Mouse (Mus musculus) heart, embryonic 16.5 days (tissue): ENCODE data around the gene Olfr812. TPM values are rescaled to one million over a fixed set of nuclear protein-coding genes. Genes with fewer than 3 reads are reported as not detected.

Source experiments
- polyA plus RNA-seq: library from polyadenylated mRNA; unstranded; fragments of >200 nt; fragmentation: Nextera tagmentation; extraction: Ambion mirVana; gene quantifications from 2 replicates; pipeline ENCODE4 v1.2.1, GENCODE M21; 2015

Olfr812 gene
- polyA plus RNA-seq, 1 experiment from 2014 or later: not detected

Other genes with a start within 250 kb of the Olfr812 start
- gene Olfr796, start 233.5 kb downstream of the Olfr812 start, polyA plus RNA-seq: not detected in 2 replicates
- gene Olfr798, start 218.2 kb downstream of the Olfr812 start, polyA plus RNA-seq: not detected in 2 replicates
- not detected in 2 replicates for gene Olfr799, start 208.6 kb downstream of the Olfr812 start, polyA plus RNA-seq
- gene Olfr800, start 188.4 kb downstream of the Olfr812 start, polyA plus RNA-seq: not detected in 2 replicates
- gene Olfr801, start 172.2 kb downstream of the Olfr812 start, polyA plus RNA-seq: not detected in 2 replicates
- gene Olfr802, start 157.9 kb downstream of the Olfr812 start, polyA plus RNA-seq: not detected in 2 replicates
- gene Olfr803, start 151.8 kb downstream of the Olfr812 start, polyA plus RNA-seq: not detected in 2 replicates
- gene Olfr804, start 142.9 kb downstream of the Olfr812 start, polyA plus RNA-seq: not detected in 2 replicates
- gene Olfr805, start 116.7 kb downstream of the Olfr812 start, polyA plus RNA-seq: not detected in 2 replicates
- gene Olfr806, start 104.2 kb downstream of the Olfr812 start, polyA plus RNA-seq: not detected in 2 replicates
- not detected in 2 replicates for gene Olfr807, start 88.3 kb downstream of the Olfr812 start, polyA plus RNA-seq
- not detected in 2 replicates for gene Olfr808, start 80.6 kb downstream of the Olfr812 start, polyA plus RNA-seq
- gene Olfr809, start 71.5 kb downstream of the Olfr812 start, polyA plus RNA-seq: not detected in 2 replicates
- gene Olfr810, start 51.2 kb downstream of the Olfr812 start, polyA plus RNA-seq: not detected in 2 replicates
- gene Olfr811, start 41.7 kb downstream of the Olfr812 start, polyA plus RNA-seq: not detected in 2 replicates
- not detected in 2 replicates for gene Olfr813, start 9.3 kb upstream of the Olfr812 start, polyA plus RNA-seq
- not detected in 2 replicates for gene Olfr814, start 33.8 kb upstream of the Olfr812 start, polyA plus RNA-seq
- not detected in 2 replicates for gene Olfr815, start 59.8 kb upstream of the Olfr812 start, polyA plus RNA-seq
- not detected in 2 replicates for gene Olfr816, start 69.5 kb upstream of the Olfr812 start, polyA plus RNA-seq
- not detected in 2 replicates for gene Olfr818, start 103.0 kb upstream of the Olfr812 start, polyA plus RNA-seq
- not detected in 2 replicates for gene Olfr819, start 121.2 kb upstream of the Olfr812 start, polyA plus RNA-seq
- gene Olfr247, start 130.0 kb upstream of the Olfr812 start, polyA plus RNA-seq: not detected in 2 replicates
- gene Gm10310, start 139.0 kb upstream of the Olfr812 start, polyA plus RNA-seq: not detected in 2 replicates
- gene Olfr820, start 166.5 kb upstream of the Olfr812 start, polyA plus RNA-seq: not detected in 2 replicates
- not detected in 2 replicates for gene Olfr821, start 184.3 kb upstream of the Olfr812 start, polyA plus RNA-seq
- not detected in 2 replicates for gene Olfr822, start 225.1 kb upstream of the Olfr812 start, polyA plus RNA-seq